Mouse (Mus musculus) natural killer cell, adult 2 months (primary cell): ENCODE results near the gene Gm11213.

Experiments
- DNase-seq, 2 experiments: peaks; one replicate each; pipeline ENCODE4 v3.0.0; 2022; ENCODE audit warnings: low spot score in 2 of 2

Gm11213 gene

GRCm38 (mm10) chr4:63604945-63605344 is at the start of gene Gm11213:
Gene Gm11213, minus strand, starts transcription at chr4:63605261.
- no peak for DNase-seq

- no peak for DNase-seq
Observed at GRCm38 (mm10) chr4:63654381-63654780, 49.3 kb upstream of the Gm11213 start.

GRCm38 (mm10) chr4:63643956-63644726 is 39.1 kb upstream of the Gm11213 start:
- DNase-seq: no peak

- DNase-seq: no peak
Observed at GRCm38 (mm10) chr4:63639842-63640241, 34.8 kb upstream of the Gm11213 start.

- no peak for DNase-seq
Observed at GRCm38 (mm10) chr4:63638603-63639002, 33.5 kb upstream of the Gm11213 start.

GRCm38 (mm10) chr4:63633181-63633580 is 28.1 kb upstream of the Gm11213 start:
- no peak for DNase-seq

DNA sequence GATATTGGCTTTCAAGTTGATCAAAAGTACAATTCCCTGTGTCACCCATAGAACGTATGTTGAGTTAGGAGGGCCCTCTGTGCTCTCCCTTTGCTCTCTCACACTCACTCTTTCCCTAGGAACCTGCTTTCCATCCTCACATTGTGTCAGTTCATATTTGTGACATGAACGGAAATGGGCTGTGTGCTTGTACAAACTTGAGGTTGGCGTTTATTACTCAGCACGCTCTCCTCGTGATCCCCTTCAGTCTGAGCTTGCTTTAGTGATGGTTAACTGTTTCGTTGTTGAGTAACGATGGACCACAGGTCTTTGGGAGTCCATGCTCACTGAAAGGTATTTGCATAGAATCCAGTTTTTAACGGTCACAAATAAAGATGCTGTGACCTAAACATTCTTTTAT is 22.1 kb upstream of the Gm11213 start:
- no peak for DNase-seq

DNA sequence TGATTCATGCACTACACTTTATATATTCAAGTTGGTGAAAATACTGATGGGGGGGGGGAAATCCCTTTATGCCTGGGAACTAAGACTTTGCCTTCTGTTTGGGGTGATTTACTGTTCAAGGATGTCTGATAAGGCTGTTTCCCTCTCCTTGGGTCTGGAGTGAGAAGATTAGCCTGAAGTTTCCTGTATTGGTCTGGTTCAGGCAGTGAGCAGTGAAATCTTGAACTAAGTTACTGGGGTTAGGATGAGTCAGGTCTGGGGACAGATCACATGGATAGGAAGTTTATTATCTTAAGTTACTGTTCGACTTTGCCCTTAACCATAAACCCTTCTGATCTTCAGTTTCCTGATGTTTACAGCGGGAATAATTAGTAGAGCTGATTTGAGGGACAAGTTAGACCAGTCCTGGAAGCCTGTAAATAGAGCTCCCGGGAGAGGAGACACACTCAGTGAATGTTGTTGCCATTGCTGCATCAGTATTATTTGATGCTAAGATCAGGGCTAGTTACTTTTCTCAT is 20.6 kb upstream of the Gm11213 start:
- no peak for DNase-seq

GRCm38 (mm10) chr4:63622378-63622835 is 17.3 kb upstream of the Gm11213 start, which contains the start of gene Tex48:
Gene Tex48, minus strand, starts transcription at chr4:63622428.
- DNase-seq: peak; percentile 31 to 36

GRCm38 (mm10) chr4:63621861-63622260 is 16.8 kb upstream of the Gm11213 start:
- DNase-seq: no peak

DNA sequence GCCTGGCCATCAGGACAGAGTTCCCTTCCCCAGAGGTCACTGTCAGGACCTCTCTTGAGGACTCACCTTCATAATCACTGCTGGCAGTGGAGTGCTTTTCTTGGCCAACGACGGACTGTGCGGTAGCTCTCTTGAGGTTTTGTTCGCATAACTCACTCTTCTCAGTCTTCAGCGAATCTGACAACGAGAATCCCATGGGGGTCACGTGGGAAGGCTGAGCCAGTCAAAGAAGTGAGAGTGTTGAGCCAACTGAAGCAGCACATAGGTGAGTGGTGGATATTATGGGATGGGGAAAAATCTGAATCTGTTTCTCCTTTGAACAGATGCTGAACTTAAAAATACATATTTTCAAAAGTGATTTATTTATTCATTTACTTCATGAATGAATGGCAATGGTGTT is 3.3 kb upstream of the Gm11213 start:
- no peak for DNase-seq

GRCm38 (mm10) chr4:63605968-63606367 is 907 bp upstream of the Gm11213 start:
- DNase-seq: no peak

- DNase-seq: no peak
Observed at GRCm38 (mm10) chr4:63605545-63605944, 484 bp upstream of the Gm11213 start.

DNA sequence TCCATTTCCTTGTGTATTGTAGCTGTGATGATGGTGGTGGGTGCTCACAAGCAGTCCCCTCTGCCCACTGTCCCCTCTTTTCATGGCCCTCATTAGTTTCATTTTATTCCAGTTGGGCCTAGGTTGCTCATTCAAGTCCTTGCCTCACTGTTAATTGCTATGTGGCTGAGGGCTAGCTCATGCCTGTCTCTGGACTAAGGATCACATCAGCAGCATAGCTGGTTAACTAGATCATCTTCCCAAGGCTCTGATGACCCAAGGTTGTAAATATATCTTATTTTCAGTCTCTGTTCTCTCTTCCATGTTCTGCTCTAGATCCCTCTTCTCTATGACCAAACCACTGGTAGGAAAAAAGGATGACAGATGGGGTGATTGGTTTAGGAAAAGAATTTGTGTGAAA is 3.8 kb downstream of the Gm11213 start:
- no peak for DNase-seq

GRCm38 (mm10) chr4:63600786-63601185 is 4.3 kb downstream of the Gm11213 start:
- no peak for DNase-seq

GRCm38 (mm10) chr4:63596010-63596409 is 9.1 kb downstream of the Gm11213 start:
- DNase-seq: no peak

DNA sequence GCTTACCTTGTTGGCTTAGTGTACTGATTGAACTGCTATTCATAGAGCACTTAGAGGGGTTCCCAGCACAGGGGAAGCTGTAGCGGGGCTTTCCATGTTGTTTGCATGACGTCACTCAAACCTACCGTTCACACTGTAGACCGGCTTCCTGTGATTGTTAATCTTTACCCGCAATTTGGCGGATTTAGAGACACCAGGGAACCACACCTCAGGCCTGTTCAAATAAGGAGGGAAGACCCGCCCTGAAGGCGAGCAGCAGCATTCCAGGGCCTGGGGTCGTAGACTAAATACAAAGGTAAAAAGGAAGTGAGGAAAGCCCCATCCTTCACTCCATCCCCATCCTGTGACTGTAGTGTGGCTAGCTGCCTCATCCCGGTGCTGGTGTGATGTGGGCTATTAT is 9.8 kb downstream of the Gm11213 start:
- DNase-seq: peak; percentile 67 to 79

- DNase-seq: no peak
Observed at GRCm38 (mm10) chr4:63594459-63595110, 10.5 kb downstream of the Gm11213 start.

DNA sequence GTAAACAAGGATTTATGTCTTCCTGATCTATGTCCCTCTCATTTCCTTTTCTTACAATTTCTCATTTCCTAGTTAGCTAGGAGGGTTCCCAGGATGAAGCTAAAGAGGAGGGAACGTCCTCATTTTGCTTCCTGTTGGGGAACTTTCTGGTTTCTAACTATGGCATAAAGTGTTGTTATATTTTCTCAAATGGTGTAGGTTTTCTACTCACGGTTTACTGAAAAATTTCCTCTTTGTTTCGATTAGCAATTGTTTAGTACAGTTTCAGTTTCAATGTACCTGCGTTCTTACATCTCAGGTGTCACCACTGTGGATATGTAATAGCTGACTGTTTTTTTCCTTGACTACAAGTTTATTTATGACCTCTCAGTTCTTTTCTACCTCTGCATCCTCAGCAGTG is 14.5 kb downstream of the Gm11213 start:
- DNase-seq: no peak

DNA sequence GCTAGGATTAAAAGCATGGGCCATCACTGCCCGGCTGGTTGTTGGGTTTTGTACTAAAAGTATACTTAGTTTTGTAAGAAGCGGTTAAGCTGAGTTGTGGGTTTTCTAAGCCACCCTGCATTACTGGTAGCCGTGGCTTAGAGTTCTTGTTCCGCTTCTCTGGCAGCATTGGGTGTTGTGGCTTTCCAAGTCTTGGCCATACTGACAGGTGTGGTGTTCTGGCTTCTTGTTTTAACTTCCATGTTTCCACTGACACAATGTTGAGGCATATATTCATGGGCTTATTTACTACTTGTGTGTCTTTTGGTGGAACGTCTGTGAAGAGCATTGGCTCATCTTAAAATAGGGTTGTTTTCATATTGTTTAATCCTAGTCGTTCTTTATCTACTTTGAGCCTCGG is 15.1 kb downstream of the Gm11213 start:
- no peak for DNase-seq

GRCm38 (mm10) chr4:63586240-63586639 is 18.8 kb downstream of the Gm11213 start:
- DNase-seq: no peak

DNA sequence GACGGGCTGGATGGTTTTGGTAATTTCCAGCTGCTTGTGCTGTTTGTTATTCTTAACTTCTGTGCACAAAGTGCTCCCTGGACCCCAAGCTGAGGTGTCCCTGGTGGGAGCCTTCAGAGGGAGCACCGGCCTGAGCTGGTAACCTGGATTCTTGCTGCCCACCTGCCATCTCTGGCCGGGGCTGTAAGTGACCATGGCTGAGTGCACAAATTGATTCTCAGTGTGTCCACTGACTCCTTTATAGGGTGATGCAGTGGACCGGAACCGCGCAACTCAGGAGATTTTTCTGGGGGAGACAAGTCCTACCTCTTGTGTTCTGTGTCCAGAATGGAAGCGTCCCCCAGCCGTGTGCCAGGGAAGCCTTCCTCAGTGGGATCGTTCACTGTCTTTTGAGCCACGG is 19.8 kb downstream of the Gm11213 start:
- DNase-seq: no peak

- no peak for DNase-seq
Observed at GRCm38 (mm10) chr4:63582580-63582979, 22.5 kb downstream of the Gm11213 start.
